Mouse (Mus musculus): Measurements from ENCODE around the gene Shc4.

Shc4 gene

DNA sequence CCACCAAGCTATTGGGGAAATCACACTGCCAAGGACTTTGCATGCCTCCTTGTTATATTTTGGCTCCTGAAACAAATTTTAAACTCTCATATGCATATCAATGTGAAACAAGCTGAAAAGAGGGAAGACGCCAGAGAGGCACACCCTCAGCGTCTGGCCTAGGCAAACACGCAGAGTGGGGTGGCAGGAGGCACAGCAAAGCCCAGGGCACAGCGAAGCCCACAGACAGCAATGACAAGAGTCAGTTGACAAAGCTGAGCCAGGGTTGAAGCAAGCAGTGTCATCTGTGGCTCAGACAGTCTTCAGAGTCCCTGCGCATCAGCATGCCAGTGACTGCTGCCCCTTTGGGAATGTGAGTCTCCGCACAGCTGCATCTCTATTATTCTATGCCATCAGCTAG, 79.0 kb downstream of the Shc4 start:
- no peak for DNase-seq (ENCODE audit: low spot score)

DNA sequence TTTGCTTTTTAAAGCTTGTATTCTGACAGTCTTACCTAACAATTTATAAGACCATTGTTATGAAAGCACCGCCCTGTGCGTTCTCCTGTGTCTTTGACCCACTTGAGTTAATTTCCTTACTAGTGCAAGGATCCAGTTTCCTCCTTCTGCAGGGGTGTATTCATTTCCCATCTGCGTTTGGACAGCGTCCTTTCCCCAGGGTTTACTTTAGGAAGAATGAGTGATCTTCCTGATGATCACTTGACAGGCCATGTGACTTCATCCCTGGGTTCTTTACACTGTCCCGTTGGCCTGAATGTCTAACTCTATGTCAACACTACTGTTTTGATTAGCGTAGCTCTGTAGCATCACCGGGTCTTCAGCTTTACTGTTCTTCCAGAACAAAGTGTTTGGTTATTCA, 86.6 kb downstream of the Shc4 start:
- no peak for DNase-seq (ENCODE audit: low spot score)

DNA sequence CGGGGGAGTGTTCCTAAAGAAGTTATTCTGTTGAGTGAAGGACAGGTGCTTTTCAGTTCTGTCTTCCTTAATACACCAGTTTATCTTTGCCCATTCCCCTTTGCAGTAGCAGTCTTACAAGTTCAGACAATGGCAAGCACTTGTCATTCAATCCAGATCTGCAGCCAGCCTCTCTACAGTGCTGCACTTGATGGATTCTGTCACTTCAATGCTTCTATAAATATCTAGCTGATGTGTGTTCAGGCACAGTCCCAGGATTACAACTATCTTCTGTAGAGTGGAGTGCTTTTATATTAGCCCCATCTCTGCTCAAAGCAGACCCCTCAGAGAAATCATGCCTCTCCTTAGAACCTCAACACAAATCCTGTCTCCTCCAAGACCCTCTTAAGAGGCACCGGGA, 93.9 kb downstream of the Shc4 start:
- DNase-seq (ENCODE audit: low spot score), result no peak

DNA sequence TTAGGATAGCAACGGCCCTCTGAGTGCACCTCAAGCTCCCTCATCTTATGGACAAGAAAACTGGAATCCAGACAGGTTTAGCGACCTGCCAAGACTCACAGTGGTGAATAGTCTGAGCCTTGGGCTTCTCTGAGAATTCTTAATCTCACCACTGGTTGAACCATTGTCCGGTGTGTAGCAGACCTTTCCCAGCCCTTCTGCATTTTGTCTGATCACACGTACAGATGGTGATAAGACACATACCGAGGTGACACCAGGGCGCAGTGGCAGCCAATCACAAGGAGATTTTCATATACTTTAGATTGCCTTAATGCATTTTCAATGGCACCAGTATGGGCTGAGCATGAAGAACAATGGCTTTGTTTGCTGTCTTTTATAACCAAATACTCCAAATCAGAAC, 95.5 kb downstream of the Shc4 start:
- DNase-seq (ENCODE audit: low spot score), result no peak

DNA sequence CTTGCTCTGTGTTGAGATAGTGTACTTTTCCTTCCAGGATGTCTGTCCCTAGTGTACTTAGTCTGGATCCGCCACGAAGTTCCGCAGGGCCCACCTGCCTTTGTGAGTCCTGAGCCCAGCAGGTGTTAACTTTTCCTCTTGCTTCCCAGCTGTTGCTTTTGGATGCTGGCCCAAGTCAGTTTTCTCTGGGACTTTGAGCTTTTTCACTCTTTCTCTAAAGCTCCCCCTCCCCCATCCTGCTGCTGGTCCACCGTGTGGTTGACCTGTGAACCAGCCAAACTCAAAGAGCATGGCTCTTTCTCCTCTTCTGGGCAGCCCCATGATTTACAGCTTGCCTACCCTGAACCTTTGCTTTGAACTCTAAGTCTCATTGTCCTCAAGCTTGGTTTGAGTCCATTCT, 97.4 kb downstream of the Shc4 start:
- peak; percentile 38 for DNase-seq (ENCODE audit: low spot score)

DNA sequence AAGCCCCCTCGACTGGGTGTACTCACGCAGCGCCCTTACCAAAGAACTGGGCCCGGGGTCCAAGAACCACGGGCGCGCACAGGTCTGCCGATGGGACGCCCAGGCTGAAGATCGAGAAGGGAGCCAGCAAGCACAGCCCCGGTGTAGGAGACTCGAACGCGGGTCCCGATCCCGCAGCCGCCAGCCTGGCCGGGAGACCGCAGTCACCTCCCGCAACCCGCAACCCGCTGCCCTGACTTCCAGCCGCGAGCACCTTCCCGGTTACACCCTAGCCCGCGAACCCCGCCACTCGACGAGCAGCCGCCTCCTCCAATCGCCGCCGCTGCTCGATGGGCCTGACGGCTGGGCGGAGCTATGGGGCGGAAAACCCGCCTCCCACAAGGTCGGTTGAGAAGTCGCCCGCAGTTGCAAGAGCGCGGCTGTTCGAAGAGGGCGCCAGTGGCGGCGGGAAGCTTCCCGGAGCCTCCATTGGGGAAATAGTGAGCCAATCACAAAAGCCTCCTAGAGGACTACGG, 99.1 kb downstream of the Shc4 start, which contains the start of gene Cep152:
Gene Cep152 (minus strand): TSS at position 277 of the 515 bp plus-strand sequence.
- peak; percentile 98 for DNase-seq (ENCODE audit: low spot score)

DNA sequence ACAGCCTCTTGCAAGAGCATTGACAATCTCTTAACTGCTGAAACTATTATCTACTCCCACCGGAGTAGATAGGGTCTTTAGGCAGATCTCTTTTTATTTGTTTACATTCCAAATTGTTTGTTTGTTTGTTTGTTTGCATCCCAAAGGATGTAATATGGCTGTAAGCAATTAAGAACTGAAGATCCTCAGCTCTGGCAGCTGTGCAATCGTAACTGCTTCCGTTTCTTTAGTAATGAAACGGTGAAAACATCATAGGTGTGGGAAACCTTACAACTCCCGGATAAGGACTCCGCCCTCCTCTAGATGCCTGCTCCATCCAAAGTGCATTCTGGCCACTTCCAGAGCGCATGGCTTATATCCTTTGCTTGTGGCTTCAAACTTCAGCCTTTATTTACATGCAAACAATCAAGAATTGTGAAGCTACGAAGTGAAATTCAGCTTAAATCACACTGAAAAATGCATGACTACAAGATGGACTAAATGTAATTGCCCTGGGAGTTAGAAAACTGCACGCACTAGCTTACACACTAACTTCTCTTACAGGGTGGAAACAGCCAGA, 99.7 kb downstream of the Shc4 start:
- no peak for DNase-seq (ENCODE audit: low spot score)

DNA sequence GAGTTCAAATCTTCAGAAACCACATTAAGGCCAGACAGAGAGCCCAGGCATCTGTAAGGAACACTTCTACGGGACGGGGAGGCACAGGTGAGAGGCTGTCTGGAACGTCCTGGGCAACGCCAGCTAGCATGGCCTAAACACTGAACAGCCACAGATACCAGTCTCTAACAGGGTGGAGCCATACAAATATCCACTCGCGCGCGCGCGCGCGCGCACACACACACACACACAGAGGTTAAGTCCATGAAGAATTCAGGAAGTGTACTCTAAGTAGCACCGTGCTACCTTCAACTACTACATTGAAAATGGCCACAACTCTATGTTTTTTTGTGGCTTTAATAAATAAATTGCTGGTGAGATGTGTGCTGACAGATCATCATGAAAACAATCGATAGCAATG, 100.7 kb downstream of the Shc4 start:
- DNase-seq (ENCODE audit: low spot score), result no peak

DNA sequence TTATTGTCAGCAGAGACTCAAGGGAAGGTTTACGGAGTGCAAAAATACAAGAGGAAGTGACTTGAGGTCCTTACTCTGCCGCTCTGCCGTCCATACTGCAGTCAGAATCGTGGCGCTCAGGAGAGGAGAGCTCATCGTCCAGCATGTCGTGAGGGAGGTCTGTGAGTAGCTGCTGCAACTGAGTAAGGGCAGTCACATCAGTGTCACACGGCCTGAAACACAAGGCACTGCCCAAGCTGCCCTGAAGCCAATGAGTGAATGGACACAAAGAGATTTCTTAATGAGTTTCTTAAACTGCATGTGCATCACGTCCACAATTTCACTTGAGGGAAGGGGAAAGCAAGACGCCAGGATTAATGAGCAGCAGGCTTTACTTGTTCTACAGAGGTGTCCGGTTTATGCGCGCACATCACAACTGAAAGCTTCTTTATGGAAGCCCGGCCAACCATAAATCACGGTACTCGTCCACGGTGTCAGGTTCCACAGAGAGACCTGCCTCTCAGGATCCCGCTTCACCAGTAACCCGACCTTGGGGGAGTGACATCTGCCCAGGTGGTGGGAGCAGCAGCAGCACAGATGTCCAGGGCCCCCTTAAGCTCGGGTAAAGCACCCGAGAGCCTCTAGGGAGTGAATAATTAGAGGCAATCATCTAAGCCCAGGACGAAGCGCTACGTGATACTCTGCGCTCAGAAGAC, 103.6 kb downstream of the Shc4 start:
- DNase-seq (ENCODE audit: low spot score), result no peak

DNA sequence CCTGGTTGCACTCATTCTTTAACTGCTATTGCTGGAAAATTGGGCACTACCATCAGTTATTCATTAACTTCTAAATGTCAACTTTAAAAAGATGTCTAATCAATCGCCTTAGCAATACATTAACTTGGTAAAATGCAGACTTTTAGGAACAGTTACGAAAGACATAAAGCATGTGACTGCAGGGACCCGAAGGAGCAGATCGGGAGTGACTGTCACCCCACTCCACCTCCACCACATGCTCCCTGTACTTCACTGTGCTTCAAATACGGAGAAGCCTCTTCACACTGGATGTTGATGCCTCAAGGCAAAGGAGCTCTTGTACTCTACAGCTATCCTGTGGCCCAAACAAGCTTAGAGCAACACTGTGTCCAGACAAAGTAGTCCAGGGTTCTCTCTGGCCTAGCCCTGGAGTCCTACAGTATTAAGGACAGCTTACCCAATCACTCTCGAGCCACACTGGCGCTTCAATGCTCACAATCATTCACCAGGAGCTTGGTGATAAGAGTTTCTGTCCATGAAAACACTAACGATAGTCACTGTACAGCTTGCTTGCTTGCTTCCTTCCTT, 108.0 kb downstream of the Shc4 start:
- DNase-seq (ENCODE audit: low spot score), result peak; percentile 75

DNA sequence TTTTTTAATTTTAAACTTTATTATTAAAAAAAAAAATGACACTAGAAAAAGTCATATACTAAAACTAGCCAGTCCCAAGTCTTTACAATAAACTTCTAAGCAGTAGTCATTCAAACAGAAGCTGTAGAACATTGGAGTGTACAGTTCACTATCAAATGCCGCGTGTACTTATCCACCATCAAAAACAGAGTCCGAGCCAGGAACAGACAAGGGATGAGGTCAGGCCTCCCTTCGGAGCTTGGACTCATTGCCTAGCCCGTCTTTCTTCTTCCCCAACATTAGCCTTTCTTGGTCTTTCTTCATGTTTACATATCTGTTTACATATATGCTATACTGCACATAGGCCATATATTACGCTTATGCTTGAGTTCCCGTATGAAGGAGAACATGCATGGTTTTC, 108.5 kb downstream of the Shc4 start:
- no peak for DNase-seq (ENCODE audit: low spot score)

DNA sequence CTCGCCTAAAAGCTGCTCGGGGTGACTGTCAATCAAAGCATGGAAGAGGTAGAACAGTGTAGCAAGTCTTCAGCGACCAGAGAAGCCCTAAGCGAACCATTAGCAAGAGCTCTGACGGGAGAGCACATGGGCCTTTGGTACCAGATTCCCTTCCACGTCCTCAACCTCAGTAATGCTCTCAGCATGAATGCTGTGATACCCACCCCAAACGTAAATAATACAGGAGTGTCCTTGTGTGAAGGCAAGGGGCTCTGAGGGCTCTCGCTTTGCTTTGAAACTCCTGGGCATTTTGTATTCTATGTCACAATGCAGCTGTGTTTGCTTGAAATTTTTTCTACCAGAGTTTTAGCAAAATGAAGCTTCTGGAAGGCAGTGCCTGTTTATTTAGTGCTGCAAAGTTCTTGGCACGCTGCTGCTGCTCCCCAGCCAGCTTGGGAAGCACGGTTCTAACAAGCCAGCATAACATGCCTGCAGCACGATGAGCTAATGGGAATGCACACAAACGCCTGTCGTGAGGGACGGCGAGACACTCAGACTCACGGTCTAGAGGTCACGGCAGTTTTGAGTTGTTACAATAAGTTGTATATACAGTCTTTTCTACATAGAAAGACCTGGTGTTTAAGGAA, 117.6 kb downstream of the Shc4 start:
- DNase-seq (ENCODE audit: low spot score), result no peak

DNA sequence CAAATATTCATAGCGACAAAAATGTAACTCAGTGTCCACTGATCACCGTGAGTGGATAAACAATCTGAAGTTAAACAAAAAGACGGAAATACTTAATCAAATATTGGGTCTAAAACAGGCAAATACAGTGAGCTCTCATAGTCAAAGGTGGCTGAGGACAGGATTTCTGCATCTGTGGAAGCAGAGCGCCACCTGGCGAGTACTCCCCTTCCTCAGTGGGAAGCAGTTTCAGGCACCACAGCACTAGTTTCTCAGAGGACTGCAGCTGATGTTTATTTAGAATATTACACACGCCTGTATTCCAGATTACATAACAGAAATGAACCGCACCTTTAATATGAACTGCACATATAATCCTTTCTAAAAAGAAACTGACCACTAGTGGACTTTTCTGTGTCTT, 119.3 kb downstream of the Shc4 start:
- no peak for DNase-seq (ENCODE audit: low spot score)

DNA sequence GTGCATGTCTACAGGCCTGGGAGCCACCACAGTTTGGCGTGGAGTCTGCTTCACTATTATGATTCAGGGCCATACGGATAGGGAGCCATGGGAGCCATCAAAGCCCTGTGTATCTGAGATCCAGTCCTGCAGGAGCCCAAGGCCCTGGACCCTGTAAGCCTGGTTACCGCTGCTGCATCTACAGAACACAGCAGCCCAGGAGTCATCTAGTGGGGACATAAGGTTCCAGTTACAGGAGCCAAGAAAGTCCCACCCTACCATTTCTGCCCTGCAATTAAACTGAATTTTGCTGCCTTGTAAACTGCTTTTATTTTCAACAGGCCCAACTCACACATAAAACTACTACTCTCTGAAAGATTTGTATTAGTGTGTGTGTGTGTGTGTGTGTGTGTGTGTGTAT, 121.0 kb downstream of the Shc4 start:
- DNase-seq (ENCODE audit: low spot score), result no peak

DNA sequence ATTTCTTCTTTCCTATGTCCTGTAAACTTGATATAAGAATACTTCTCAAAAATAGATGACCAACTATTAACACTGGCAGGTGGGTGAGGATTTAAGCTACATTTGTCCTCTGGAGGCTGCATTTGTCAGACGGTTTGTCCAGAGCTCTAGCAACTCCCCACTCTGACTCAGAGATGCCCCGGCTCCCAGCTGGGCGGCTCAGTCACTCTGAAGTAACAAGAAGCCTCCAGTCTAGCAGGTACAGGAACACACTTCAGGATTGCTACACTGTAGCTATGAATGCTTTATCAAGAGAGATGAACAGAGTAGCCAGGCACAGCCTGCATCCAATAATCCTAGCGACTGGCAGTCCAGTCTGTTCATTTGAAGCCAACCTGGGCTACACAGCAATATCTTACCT, 125.0 kb downstream of the Shc4 start:
- DNase-seq (ENCODE audit: low spot score), result no peak

DNA sequence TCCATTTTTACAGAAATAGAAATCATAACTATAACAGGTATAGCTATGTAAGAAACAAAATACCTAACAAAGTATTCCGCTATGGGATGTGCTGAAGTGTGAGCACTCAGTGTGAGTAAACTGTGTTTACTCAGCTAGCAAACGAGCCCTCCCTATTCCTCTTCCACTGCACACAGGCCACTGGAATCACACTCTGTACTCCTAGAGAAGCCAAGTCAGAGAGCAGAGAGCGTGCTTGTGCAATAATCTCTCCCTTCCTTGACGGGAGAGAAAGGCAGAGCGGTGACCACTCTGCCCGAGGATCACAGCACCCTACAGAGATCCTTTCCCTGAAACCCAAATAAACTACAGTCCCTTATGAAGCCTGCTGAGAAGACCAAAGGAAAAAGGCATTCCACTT, 125.7 kb downstream of the Shc4 start:
- no peak for DNase-seq (ENCODE audit: low spot score)

DNA sequence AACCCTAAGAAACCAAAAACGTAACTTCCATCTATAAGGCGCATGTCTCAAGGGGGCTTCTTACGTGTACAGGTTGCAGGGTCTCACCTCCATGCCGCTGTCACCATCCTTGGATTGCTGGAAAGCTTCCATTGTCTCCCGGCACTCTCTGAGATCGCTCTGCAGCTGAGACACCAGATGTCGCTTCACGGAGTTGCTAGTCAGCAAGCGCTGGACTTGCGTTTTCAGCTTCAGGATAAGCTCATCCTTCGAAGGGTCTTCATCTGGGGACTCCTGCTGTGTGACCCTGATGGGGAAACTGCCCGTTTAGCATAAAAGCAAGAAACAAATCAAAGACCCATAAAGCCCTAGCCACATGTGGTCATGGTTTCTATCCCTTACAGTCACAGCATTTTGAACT, 129.2 kb downstream of the Shc4 start:
- no peak for DNase-seq (ENCODE audit: low spot score)

DNA sequence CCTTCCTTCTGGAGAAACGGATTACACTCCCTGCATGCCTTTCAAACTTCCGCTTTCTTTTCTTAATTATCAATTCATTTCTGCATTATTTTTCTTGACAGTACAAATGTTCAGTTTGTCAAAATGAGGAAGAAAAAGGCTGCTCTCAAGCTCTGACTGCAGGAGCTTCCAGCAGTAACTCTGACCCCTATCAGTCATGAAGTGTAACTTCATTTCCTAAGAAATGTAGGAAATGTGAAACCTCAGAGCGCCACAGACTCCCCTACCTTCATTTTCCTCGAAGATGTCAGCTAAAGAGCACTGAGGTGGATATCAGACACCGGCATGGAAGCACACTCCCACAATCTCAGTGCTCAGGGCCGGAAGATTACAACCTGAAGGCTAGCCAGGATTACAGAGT, 129.9 kb downstream of the Shc4 start:
- DNase-seq (ENCODE audit: low spot score), result no peak

DNA sequence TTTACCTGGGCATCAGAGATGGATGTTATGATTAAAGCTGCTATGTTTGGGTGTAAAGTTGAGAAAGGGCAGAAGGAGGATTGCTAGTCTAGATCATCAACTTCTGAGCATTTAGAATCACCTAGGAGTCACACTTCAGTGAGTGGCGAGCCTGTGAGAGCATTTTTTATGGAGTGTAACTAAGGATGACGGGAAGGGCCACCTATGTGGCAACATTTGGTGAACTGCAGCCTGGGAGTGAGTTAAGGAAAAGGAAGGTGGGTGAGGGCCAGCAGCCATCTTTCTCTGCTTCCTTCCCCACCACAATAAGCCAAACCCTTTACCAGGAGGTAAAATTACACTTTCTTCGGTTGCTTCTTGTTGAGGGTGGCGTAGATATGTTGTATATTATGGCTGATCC, 132.1 kb downstream of the Shc4 start:
- DNase-seq (ENCODE audit: low spot score), result no peak

DNA sequence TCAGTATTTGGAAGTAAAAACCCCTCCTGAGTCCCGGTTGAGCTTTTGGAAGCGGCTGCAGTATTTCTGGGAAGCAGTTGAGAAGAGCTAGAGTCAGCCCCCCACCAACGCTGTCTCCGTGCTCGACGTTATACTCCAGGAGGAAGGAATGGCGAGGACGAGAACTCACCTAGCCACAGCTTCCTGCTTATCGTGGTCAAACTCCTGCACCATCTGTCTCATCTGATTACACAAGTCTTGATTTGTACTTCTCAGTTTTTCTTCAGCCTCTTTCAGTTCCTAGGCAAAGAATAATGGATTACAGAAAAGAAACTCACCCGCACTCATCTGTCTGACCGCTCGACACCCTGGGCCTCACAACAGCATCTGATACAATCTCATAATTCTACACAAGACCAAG, 134.7 kb downstream of the Shc4 start:
- DNase-seq (ENCODE audit: low spot score), result no peak

DNA sequence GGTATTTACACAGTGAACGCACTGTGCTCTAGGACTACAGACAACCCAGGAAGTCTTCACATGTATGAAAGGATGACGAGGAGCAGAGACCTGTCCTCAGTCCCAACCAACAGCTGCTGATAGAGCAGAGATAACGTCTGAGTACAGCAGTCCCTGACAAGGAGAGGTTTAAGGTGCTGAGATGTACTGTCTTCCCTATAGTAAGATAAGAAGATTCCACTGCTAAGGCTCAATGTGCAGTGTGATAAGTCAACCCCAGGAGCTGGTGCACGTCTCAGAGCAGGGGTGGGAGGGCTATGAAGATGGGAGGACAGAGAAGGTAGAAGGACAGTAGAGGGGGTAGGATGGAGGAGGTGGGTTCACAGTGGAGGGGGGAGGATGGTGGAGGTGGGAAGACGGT, 142.9 kb downstream of the Shc4 start:
- DNase-seq (ENCODE audit: low spot score), result no peak

DNA sequence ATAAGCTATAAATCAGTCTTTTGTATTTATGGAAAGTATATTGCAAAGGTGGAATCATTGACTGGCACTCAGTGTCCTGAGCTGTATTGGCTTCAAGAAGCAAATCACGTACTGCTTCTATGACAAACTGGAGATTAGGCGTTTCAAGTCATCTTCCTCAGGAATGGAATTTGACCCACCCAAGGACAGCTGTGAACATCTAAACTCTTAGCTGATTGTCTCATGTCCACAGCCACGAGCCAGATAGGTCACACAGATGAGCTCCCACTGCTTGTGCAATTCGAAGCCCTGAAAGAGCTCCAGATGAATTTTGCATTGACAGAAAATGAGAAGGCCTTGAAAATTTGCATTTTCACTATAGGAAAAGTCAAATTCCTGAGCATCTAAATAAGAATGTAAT, 146.3 kb downstream of the Shc4 start:
- no peak for DNase-seq (ENCODE audit: low spot score)

All from yolk sac, embryonic 10.5 days (tissue).